Mouse (Mus musculus) hindbrain, embryonic 11.5 days (tissue): ENCODE measurements at regions not wholly inside any gene's neighbourhood (a gene's known extent, or its start where the extent isn't known, plus 50 kb on each side); places are given as distances from the start of the nearest gene placed in this dataset.

Experiments
- ATAC-seq: fragments of 200-750 bp; cut with Nextera tagmentation; 2 replicates; pipeline ENCODE4 v1.8.0; 2017; ENCODE audit warnings: mild to moderate bottlenecking, moderate TSS enrichment, moderate library complexity; ENCODE audit not compliant: low FRiP score
- DNase-seq: peaks from one replicate; pipeline ENCODE4 v3.0.0-alpha.2; 2015; ENCODE audit warnings: low spot score
- H3K27ac ChIP-seq: fragments of 300-500 bp; sonication (generic); 2 replicates; pipeline ENCODE4 v1.5.1; 2014; ENCODE audit warnings: mild to moderate bottlenecking, low read depth, low read length
- H3K27me3 ChIP-seq: fragments of 300-500 bp; sonication (generic); 2 replicates; pipeline ENCODE4 v1.6.1; 2014; ENCODE audit warnings: mild to moderate bottlenecking, low read length, moderate library complexity, mixed read lengths; ENCODE audit not compliant: control insufficient read depth, insufficient read depth
- H3K36me3 ChIP-seq: fragments of 300-500 bp; sonication (generic); 2 replicates; pipeline ENCODE4 v1.6.1; 2014; ENCODE audit warnings: mild to moderate bottlenecking, low read length, moderate library complexity, mixed read lengths; ENCODE audit not compliant: control insufficient read depth, insufficient read depth
- H3K4me1 ChIP-seq: fragments of 300-500 bp; sonication (generic); replicated peaks from 2 replicates; pipeline ENCODE4 v1.6.1; 2014; ENCODE audit warnings: low read length, mixed read lengths; ENCODE audit not compliant: control insufficient read depth, insufficient read depth
- H3K4me2 ChIP-seq: fragments of 300-500 bp; sonication (generic); replicated peaks from 2 replicates; pipeline ENCODE4 v1.6.1; 2014; ENCODE audit warnings: mild to moderate bottlenecking, low read depth, low read length
- H3K4me3 ChIP-seq: fragments of 300-500 bp; sonication (generic); 2 replicates; pipeline ENCODE4 v1.5.1; 2014; ENCODE audit warnings: low read depth, low read length
- H3K9ac ChIP-seq: fragments of 300-500 bp; sonication (generic); 2 replicates; pipeline ENCODE4 v1.6.1; 2014; ENCODE audit warnings: low read depth, low read length
- H3K9me3 ChIP-seq: fragments of 300-500 bp; sonication (generic); 2 replicates; pipeline ENCODE4 v1.6.1; 2016; ENCODE audit warnings: low read length; ENCODE audit not compliant: control insufficient read depth
- WGBS: fragments of 180-500 bp; shearing (Covaris S2); extraction: QIAGEN DNeasy Blood & Tissue Kit; methylation state at CpG from one replicate; pipeline ENCODE4 v1.1.7; 2014; 5-methylcytosine and 5-hydroxymethylcytosine counted together

DNA sequence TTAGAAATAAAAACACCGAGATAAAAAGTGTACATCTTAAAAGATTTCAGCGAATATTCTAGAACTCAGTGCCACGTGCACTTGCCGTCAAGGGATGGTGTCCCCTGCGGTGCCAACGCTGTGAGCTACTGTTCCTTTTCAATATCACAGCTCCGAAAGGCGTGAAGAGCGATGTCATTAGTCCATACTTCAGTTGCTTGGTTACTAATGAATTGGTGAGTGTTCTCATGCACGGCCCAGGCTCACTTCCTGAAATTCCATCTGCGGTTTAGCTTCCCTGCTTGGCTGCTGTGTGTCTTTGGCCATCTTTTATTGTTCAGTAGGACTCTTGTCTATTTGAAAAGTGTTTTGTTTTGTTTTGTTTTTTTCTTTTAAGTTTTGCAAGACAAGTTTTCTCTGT lies 93.2 kb downstream of the Tfap2c start:
- no peaks in the 10 kb centered on the region; the same call in 1 of the 2 replicates for H3K4me1 ChIP-seq
- no peak for DNase-seq
- no peak overlapping the region for H3K27ac ChIP-seq
- 67% methylated on average over 11 of the region's 11 CpGs for WGBS
- H3K9ac ChIP-seq: no peak overlapping the region
- H3K27me3 ChIP-seq: no peaks in the 10 kb centered on the region
- H3K4me2 ChIP-seq: no peak overlapping the region
- H3K36me3 ChIP-seq: no peaks in the 10 kb centered on the region
- no peaks in the 10 kb centered on the region for H3K9me3 ChIP-seq
- ATAC-seq: no peak
- H3K4me3 ChIP-seq: no peak overlapping the region

- no peak overlapping the region for H3K4me2 ChIP-seq
- WGBS: 31% methylated on average over 12 of the region's 12 CpGs
- no peaks in the 10 kb centered on the region for H3K9me3 ChIP-seq
- no peak overlapping the region for H3K27ac ChIP-seq
- H3K9ac ChIP-seq: no peak overlapping the region
- no peaks in the 10 kb centered on the region for H3K27me3 ChIP-seq
- H3K4me3 ChIP-seq: no peak overlapping the region
- DNase-seq (no peak), ATAC-seq (no peak)
- H3K36me3 ChIP-seq: no peaks in the 10 kb centered on the region
- H3K4me1 ChIP-seq: no peaks in the 10 kb centered on the region; the same call in 1 of the 2 replicates
Measured at GRCm38 (mm10) chr2:172643860-172644259, 94.5 kb downstream of the Tfap2c start.

DNA sequence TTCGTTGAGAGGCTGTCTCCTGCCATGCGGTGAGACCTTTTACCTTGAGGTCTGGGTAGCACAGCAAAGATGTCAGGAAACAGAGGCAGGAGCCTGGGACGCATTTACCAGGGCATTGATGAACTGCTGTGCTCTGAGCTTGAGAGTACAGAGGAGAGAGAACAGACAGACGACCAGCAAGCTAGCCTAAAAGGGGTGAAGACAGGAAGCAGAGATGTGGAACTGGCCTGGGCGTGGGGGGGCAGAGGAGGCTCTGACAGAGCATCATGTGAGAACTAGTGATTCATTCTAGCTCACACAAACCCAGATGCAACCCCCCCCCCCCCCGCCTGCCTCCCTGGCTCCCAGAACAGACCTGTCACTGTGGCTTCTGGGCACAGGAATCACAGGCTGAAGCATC lies 95.1 kb downstream of the Tfap2c start:
- H3K27ac ChIP-seq: no peak overlapping the region
- no peaks in the 10 kb centered on the region; the same call in 1 of the 2 replicates for H3K4me1 ChIP-seq
- DNase-seq: no peak
- WGBS: 43% methylated on average over 6 of the region's 6 CpGs
- H3K4me3 ChIP-seq: no peak overlapping the region
- no peaks in the 10 kb centered on the region for H3K27me3 ChIP-seq
- H3K9me3 ChIP-seq: no peaks in the 10 kb centered on the region
- no peak overlapping the region for H3K9ac ChIP-seq
- H3K36me3 ChIP-seq: no peaks in the 10 kb centered on the region
- H3K4me2 ChIP-seq: no peak overlapping the region
- ATAC-seq: no peak

- Histone ChIP-seq H3K4me2 (no peak overlapping the region), H3K27me3 (0 out of 2 replicates have a peak, but pooled peaks cover 2% of the 10 kb centered on the region), H3K4me1 (no peaks in the 10 kb centered on the region; the same call in 1 of the 2 replicates), H3K27ac (no peak overlapping the region), H3K4me3 (no peak overlapping the region), H3K36me3 (no peaks in the 10 kb centered on the region), H3K9ac (no peak overlapping the region), H3K9me3 (no peaks in the 10 kb centered on the region)
- no peak for ATAC-seq
- DNase-seq: no peak
- 71% methylated on average over 11 of the region's 11 CpGs for WGBS
Measured at GRCm38 (mm10) chr2:172648072-172648471, 98.7 kb downstream of the Tfap2c start.

DNA sequence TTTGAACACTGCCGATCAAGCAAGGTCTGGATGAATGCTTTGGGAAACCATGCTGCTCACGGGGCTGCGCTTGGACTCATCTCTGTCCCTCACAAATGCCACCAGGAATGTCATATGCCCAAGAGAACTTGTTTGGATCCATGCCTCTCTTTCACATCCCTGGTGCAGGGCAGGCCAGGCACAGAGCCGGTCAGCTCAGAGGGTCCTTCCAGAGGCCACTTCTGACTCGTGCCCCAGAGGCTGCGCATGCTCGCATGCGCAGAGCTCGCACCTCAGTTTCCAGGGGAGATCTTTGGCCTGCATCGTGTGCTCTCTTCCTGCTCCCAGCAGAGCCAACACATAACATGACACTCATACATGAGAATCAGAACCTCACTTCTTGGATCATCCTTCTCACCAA lies 111.1 kb downstream of the Tfap2c start:
- Histone ChIP-seq H3K36me3 (no peaks in the 10 kb centered on the region), H3K27ac (no peak overlapping the region), H3K4me1 (peaks cover 2% of the 10 kb centered on the region; the same call in 1 of the 2 replicates), H3K4me2 (no peak overlapping the region), H3K4me3 (no peak overlapping the region), H3K9ac (no peak overlapping the region), H3K27me3 (peaks cover 30% of the 10 kb centered on the region), H3K9me3 (no peaks in the 10 kb centered on the region)
- ATAC-seq (no peak), DNase-seq (no peak)
- 61% methylated on average over 10 of the region's 10 CpGs for WGBS

DNA sequence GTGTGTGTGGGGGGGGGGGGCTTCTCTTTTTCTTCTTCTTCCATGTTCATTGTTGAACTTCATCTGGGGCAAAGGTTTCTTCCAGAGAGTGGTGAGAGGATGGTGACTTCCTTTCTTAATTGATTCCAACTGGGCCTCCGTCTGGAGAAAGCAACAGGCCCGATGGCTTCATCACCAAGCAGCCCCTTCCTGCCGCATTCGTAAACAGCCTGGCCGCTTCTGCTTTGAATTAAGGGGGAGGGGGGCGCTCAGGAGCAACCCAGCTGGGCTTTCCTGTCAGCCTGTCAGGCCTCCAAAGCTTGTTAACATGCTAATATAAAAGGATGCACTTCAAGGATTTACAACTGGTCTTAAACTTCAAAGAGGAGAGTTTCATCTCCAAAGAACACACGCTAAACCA lies 111.5 kb downstream of the Tfap2c start:
- no peaks in the 10 kb centered on the region for H3K9me3 ChIP-seq
- no peak overlapping the region for H3K9ac ChIP-seq
- H3K27me3 ChIP-seq: peaks cover 30% of the 10 kb centered on the region
- H3K27ac ChIP-seq: no peak overlapping the region
- ATAC-seq (no peak), DNase-seq (peak; percentile 60)
- H3K36me3 ChIP-seq: no peaks in the 10 kb centered on the region
- no peak overlapping the region for H3K4me2 ChIP-seq
- WGBS: 2% methylated on average over 7 of the region's 7 CpGs
- H3K4me1 ChIP-seq: peaks cover 2% of the 10 kb centered on the region; the same call in 1 of the 2 replicates
- no peak overlapping the region for H3K4me3 ChIP-seq

- Histone ChIP-seq H3K4me3 (no peak overlapping the region), H3K27me3 (peaks cover 30% of the 10 kb centered on the region), H3K4me1 (peaks cover 2% of the 10 kb centered on the region; the same call in 1 of the 2 replicates), H3K27ac (no peak overlapping the region), H3K36me3 (no peaks in the 10 kb centered on the region), H3K9ac (no peak overlapping the region), H3K9me3 (no peaks in the 10 kb centered on the region), H3K4me2 (no peak overlapping the region; the same call in 1 of the 2 replicates)
- DNase-seq: peak; percentile 34
- no peak for ATAC-seq
- WGBS: 9% methylated on average over 15 of the region's 15 CpGs
Measured at GRCm38 (mm10) chr2:172661418-172661980, 112.1 kb downstream of the Tfap2c start.

- no peak overlapping the region for H3K4me2 ChIP-seq
- H3K27me3 ChIP-seq: peaks cover 30% of the 10 kb centered on the region
- peaks cover 2% of the 10 kb centered on the region; the same call in 1 of the 2 replicates for H3K4me1 ChIP-seq
- no peak overlapping the region for H3K27ac ChIP-seq
- no peak overlapping the region for H3K4me3 ChIP-seq
- no peaks in the 10 kb centered on the region for H3K9me3 ChIP-seq
- H3K36me3 ChIP-seq: no peaks in the 10 kb centered on the region
- 39% methylated on average over 11 of the region's 11 CpGs for WGBS
- ATAC-seq (no peak), DNase-seq (no peak)
- no peak overlapping the region for H3K9ac ChIP-seq
Measured at GRCm38 (mm10) chr2:172662165-172662564, 112.8 kb downstream of the Tfap2c start.

DNA sequence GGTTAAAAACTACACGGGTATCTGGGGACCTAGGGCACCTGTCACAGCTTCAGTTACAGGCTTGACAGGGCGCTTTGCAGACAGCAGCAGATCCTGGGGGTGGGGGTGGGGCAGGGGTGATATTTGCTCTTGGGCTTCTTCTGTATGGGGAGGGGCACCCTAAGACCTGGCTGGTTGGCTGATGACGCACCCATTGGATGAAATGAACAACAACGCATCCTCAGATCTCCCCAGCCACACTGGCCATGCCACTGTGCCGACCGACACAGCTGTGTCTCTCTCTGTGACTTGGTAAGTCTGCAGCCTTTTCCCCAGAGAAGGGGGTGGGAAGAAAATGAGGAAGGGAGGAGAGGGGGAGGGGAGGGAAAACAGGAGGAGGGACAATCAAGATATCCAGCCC lies 114.3 kb downstream of the Tfap2c start:
- H3K36me3 ChIP-seq: no peaks in the 10 kb centered on the region
- no peak overlapping the region for H3K4me3 ChIP-seq
- H3K4me1 ChIP-seq: peaks cover 2% of the 10 kb centered on the region; the same call in 1 of the 2 replicates
- 0 out of 2 replicates have a peak overlapping the region, but pooled peaks have one; percentile 6 for H3K4me2 ChIP-seq
- DNase-seq (peak; percentile 48), ATAC-seq (peak; percentile 39; the same call in 1 of the 2 replicates)
- H3K9ac ChIP-seq: no peak overlapping the region
- H3K27me3 ChIP-seq: peaks cover 30% of the 10 kb centered on the region
- no peak overlapping the region for H3K27ac ChIP-seq
- 5% methylated on average over 6 of the region's 6 CpGs for WGBS
- H3K9me3 ChIP-seq: no peaks in the 10 kb centered on the region
